Mouse (Mus musculus) intestine, embryonic 16.5 days (tissue): ENCODE results near the gene Prss41. TPM values are rescaled to one million over a fixed set of nuclear protein-coding genes. Genes with fewer than 3 reads are reported as not detected.
"Not testable (repeated sequence)": the region's sequence is repeated elsewhere in the genome, so short reads cannot be mapped to it uniquely, and the experiment has no call there.

Source experiments
- ATAC-seq: fragments of 200-750 bp; cut with Nextera tagmentation; 2 replicates; pipeline ENCODE4 v1.8.0; 2017; ENCODE audit warnings: moderate TSS enrichment, moderate library complexity
- H3K27ac ChIP-seq: fragments of 300-500 bp; sonication (generic); 2 replicates; pipeline ENCODE4 v1.5.1; 2014; ENCODE audit warnings: mild to moderate bottlenecking, low read length
- H3K27me3 ChIP-seq: fragments of 300-500 bp; sonication (generic); replicated peaks from 2 replicates; pipeline ENCODE4 v1.6.1; 2014; ENCODE audit warnings: low read length, control low read depth, mixed read lengths; ENCODE audit not compliant: control insufficient read depth, insufficient read depth
- H3K36me3 ChIP-seq: fragments of 300-500 bp; sonication (generic); 2 replicates; pipeline ENCODE4 v1.6.1; 2014; ENCODE audit warnings: low read length, control low read depth; ENCODE audit not compliant: control insufficient read depth, insufficient read depth
- H3K4me1 ChIP-seq: fragments of 300-500 bp; sonication (generic); 2 replicates; pipeline ENCODE4 v1.6.1; 2014; ENCODE audit warnings: low read length, control low read depth, mixed read lengths; ENCODE audit not compliant: control insufficient read depth, insufficient read depth
- H3K4me2 ChIP-seq: fragments of 300-500 bp; sonication (generic); 2 replicates; pipeline ENCODE4 v1.6.1; 2014; ENCODE audit warnings: low read depth, low read length, control low read depth
- H3K4me3 ChIP-seq: fragments of 300-500 bp; sonication (generic); 2 replicates; pipeline ENCODE4 v1.5.1; 2014; ENCODE audit warnings: mild to moderate bottlenecking, low read length
- H3K9ac ChIP-seq: fragments of 300-500 bp; sonication (generic); 2 replicates; pipeline ENCODE4 v1.6.1; 2014; ENCODE audit warnings: low read depth, low read length
- H3K9me3 ChIP-seq: fragments of 300-500 bp; sonication (generic); 2 replicates; pipeline ENCODE4 v1.6.1; 2016; ENCODE audit warnings: low read length, control low read depth; ENCODE audit not compliant: control insufficient read depth
- WGBS: fragments of 180-500 bp; shearing (Covaris S2); extraction: QIAGEN DNeasy Blood & Tissue Kit; methylation state at CpG from one replicate; pipeline ENCODE4 v1.1.7; 2014; 5-methylcytosine and 5-hydroxymethylcytosine counted together
- polyA plus RNA-seq: library from polyadenylated mRNA; unstranded; fragments of >200 nt; fragmentation: Nextera tagmentation; extraction: Ambion mirVana; gene quantifications from 2 replicates; pipeline ENCODE4 v1.2.1, GENCODE M21; 2015

Gene Prss41
- 2.7 and 3.4 TPM in 2 replicates for polyA plus RNA-seq

DNA sequence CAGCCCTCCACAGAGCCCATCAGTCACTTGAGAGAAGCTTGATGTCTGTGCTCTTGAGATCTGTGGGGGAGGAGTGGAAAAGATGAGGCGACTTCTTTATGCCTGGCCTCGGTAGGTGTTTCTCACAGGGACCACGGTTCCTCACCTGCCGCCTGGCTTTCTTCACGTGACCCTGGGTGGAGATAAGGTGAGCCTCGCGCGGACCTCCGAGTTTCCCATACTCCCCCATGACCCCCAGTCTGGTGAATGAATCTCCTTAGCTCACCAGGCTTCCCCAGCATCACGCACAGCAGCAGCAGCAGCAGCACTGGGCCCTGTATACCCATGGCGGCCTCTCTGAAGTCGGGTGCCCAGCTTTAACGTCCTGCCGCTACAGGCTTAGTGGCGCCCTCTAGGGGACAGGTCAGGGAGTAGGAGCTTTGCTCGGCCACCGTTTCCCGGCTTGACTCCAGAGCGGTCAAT, at the start of gene Prss41, which contains the start of gene Prss32:
Prss41 (minus strand) TSS at position 361 of the 462 bp plus-strand sequence.
Prss32 (plus strand) TSS at position 44 of the 462 bp plus-strand sequence.
- ATAC-seq = peak; percentile 47
- Histone ChIP-seq H3K4me3 (peak within 1 kb of the TSS; percentile 26), H3K4me2 (peak within 1 kb of the TSS; percentile 49), H3K27me3 (no peaks in the 10 kb centered on the region), H3K9me3 (no peaks in the 10 kb centered on the region), H3K4me1 (no peaks in the 10 kb centered on the region; the same call in 1 of the 2 replicates), H3K36me3 (no peaks in the 10 kb centered on the region), H3K27ac (no peak within 1 kb of the TSS), H3K9ac (peak within 1 kb of the TSS; percentile 29; the same call in 1 of the 2 replicates)
- 14% methylated on average over 19 of the region's 19 CpGs for WGBS

DNA sequence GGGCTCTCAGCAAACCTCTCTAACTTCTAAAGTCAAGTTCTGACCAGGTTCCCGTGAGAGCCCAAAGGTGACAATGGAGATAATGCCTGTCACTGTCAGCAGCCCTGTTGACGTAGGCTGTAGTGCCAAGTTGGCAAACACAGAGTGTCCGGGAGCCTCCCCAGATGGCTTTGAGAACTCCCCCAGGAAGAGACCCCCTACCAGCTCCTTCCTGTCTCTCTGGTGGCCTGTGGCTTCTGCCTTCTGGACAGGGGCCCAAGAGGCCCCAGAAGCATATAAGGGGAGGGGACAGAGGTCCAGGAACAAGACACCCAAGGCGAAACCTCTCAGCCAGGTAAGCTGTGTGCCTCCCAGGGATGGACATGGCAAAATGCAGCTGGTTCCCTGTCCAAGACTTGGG, 36.6 kb upstream of the Prss41 start, which contains the start of the genes Dcpp1 and Dcpp2:
Dcpp1 (plus strand) TSS at position 301 of the 400 bp plus-strand sequence.
Dcpp2 (plus strand) TSS at position 305 of the 400 bp plus-strand sequence.
- H3K9ac ChIP-seq, H3K9me3 ChIP-seq, H3K36me3 ChIP-seq, H3K4me2 ChIP-seq, H3K4me1 ChIP-seq, H3K27me3 ChIP-seq, ATAC-seq, H3K4me3 ChIP-seq, H3K27ac ChIP-seq: not testable (repeated sequence)
- 73% methylated on average over 4 of the region's 4 CpGs for WGBS

DNA sequence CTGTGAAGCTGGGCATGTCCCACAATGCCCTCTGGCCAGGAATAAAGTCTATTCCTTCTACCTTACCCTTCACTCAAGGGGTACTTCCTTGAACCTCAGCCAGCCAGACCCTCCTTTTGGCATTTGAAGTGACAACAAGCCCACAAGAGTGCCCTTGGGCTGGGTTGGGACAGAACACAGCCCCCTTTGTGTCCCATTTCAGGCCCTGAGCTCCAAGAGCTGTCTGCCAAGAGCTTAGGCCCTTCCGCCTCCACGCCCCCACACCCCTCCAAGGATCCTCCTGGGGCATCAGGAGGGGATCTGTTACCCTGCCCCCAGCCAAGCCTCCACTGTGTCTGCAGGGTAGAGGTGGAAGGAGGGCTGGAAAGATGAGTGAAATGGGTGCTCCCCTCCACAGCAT, 33.2 kb upstream of the Prss41 start:
- 72% methylated on average over 2 of the region's 2 CpGs for WGBS
- ATAC-seq = no peak
- H3K4me2 ChIP-seq = no peak overlapping the region
- peaks cover 3% of the 10 kb centered on the region; the same call in 1 of the 2 replicates for H3K4me1 ChIP-seq
- H3K4me3 ChIP-seq = no peak overlapping the region
- no peaks in the 10 kb centered on the region for H3K27me3 ChIP-seq
- H3K9me3 ChIP-seq = no peaks in the 10 kb centered on the region
- no peaks in the 10 kb centered on the region for H3K36me3 ChIP-seq
- no peak overlapping the region for H3K9ac ChIP-seq
- no peak overlapping the region for H3K27ac ChIP-seq

DNA sequence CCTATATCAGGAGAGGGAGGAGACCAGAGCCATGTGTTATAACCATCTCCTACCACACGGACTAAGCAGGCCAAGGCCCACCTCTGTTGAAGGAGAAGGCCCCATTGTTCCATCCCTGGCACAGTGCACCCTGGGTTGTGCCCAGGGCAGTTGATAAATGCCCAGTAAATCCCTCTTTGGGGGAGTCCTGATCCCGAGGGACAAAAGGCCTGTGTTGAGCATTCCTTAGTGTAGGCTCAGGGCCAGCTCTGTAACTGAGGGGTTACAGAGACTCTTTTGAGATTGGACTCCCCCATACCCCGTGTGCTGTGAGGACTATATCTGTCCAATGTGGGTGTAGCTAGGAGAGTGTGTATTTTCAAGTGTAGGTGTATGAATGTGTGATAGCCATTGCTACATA, 32.8 kb upstream of the Prss41 start:
- no peak overlapping the region for H3K9ac ChIP-seq
- no peak overlapping the region for H3K4me3 ChIP-seq
- no peak overlapping the region for H3K27ac ChIP-seq
- H3K27me3 ChIP-seq = no peaks in the 10 kb centered on the region
- H3K4me1 ChIP-seq = peaks cover 3% of the 10 kb centered on the region; the same call in 1 of the 2 replicates
- 63% methylated on average over 3 of the region's 3 CpGs for WGBS
- H3K4me2 ChIP-seq = no peak overlapping the region
- no peaks in the 10 kb centered on the region for H3K36me3 ChIP-seq
- peak; percentile 37; the same call in 1 of the 2 replicates for ATAC-seq
- no peaks in the 10 kb centered on the region for H3K9me3 ChIP-seq

DNA sequence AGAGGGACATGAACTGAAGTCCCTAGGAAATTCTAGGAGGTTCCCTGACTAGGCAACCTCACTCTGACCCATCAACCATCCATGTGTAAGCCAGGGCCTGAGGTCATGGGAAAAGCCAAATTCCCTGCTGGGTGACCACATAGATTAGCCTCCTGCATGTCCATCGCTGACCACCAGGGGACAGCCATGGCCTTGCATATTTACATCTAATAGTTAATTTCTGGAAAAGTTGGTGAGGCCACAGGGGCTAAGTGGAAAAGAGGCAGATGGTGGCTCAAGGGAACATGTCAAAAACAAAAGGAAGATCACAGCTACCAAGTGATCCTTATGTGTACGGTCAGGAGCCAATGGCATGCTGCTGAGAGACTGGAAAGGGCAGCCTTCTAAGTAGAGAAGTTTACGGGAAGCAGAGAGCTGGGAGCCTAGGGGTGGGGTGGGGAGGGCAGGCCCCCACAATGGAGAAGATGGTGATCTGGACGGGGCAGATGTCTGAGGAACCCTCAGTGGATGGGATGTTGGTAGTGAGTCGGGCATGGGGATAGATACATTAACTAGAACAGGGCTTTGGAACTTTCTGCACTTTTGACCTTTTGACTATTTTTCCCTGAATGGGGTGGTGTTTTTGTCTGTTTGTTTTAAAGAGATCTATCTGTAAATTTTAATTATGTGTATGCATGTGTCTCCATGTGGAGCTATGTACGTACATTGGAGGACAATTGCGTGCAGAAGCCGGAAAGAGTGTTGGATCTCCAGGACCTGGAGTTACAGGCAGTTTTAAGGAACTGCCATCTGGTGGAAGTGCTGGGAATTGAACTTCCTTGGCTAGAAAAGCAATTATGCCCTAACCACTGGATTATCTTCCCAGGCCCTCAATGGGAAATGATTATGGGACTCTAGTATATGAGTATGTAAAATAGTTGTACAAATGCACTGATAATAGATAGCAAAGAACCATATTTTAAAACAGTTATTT, 30.2 kb upstream of the Prss41 start:
- H3K9ac ChIP-seq = 0 out of 2 replicates have a peak overlapping the region, but pooled peaks have one; percentile 9
- no peak overlapping the region for H3K4me2 ChIP-seq
- no peaks in the 10 kb centered on the region for H3K36me3 ChIP-seq
- WGBS = 41% methylated on average over 8 of the region's 8 CpGs
- H3K9me3 ChIP-seq = no peaks in the 10 kb centered on the region
- peak; percentile 31 for ATAC-seq
- H3K27ac ChIP-seq = no peak overlapping the region
- H3K4me3 ChIP-seq = no peak overlapping the region
- H3K4me1 ChIP-seq = peaks cover 3% of the 10 kb centered on the region; the same call in 1 of the 2 replicates
- H3K27me3 ChIP-seq = no peaks in the 10 kb centered on the region

DNA sequence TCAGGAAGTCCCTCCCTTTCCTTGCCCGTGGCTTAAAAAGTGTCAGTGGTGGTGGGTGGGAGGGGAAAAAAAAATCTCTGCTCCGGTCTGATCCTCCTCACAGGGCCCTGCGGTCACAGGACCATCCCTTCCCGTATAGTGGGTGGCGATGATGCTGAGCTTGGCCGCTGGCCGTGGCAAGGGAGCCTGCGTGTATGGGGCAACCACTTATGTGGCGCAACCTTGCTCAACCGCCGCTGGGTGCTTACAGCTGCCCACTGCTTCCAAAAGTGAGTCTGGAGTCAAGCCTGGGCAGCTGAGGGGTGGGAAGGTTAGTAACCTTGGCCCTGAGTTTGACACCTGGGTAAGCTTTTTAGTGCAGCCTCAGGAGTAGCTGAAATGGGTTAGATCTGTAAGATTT, 24.5 kb upstream of the Prss41 start:
- no peaks in the 10 kb centered on the region for H3K27me3 ChIP-seq
- H3K36me3 ChIP-seq = no peaks in the 10 kb centered on the region
- H3K4me2 ChIP-seq = no peak overlapping the region
- no peak for ATAC-seq
- H3K4me1 ChIP-seq = no peaks in the 10 kb centered on the region
- WGBS = 92% methylated on average over 11 of the region's 11 CpGs
- H3K4me3 ChIP-seq = no peak overlapping the region
- no peaks in the 10 kb centered on the region; the same call in 1 of the 2 replicates for H3K9me3 ChIP-seq
- H3K27ac ChIP-seq = no peak overlapping the region
- H3K9ac ChIP-seq = no peak overlapping the region

DNA sequence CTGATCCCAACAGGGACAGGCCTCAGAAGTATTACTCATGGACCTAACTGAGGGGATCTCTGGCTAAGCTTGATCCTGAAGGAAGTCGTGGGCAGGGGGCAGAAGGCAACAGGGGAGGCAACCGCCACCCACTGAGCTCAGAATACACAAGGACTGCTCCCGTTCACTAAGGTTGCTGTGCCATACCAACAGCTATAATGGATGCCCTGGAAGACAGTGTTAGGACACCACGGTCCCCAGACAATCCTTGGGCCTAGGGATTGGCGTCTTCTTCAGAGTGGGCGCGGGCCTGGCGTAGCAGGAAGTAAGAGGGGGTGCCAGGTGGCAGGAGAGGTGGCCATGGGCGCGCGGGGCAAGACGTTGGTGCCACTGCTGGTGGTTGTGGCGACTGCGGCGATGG, 23.8 kb upstream of the Prss41 start, which contains the start of gene Prss21:
Prss21 (plus strand) TSS at position 301 of the 400 bp plus-strand sequence.
- no peak for ATAC-seq
- no peaks in the 10 kb centered on the region; the same call in 1 of the 2 replicates for H3K9me3 ChIP-seq
- no peak within 1 kb of the TSS for H3K4me3 ChIP-seq
- no peaks in the 10 kb centered on the region for H3K36me3 ChIP-seq
- no peak within 1 kb of the TSS for H3K27ac ChIP-seq
- no peaks in the 10 kb centered on the region for H3K27me3 ChIP-seq
- H3K9ac ChIP-seq = no peak within 1 kb of the TSS
- WGBS = 89% methylated on average over 15 of the region's 15 CpGs
- H3K4me2 ChIP-seq = no peak within 1 kb of the TSS
- H3K4me1 ChIP-seq = no peaks in the 10 kb centered on the region

DNA sequence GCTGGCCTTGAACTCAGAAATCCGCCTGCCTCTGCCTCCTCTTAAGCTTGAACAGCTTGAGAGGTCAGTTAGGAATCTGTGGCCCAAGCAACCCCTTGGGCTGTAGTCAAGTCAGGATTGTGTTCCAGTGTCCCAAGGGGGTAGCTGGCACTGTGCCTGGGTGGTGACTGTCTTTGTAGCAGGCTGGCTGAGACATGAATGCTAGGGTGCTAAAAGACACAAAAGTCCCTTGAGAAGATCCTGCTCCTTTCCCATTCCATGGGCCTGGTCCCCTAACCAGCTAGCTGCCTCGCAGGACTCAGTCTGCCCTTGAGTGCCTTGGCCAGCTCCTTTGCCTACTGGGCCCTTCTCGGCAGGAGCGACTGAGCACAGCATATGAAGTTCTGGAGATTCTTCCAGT, 19.0 kb upstream of the Prss41 start:
- Histone ChIP-seq H3K4me3 (no peak overlapping the region), H3K4me1 (no peaks in the 10 kb centered on the region), H3K27ac (no peak overlapping the region), H3K36me3 (no peaks in the 10 kb centered on the region), H3K9ac (no peak overlapping the region), H3K27me3 (no peaks in the 10 kb centered on the region), H3K4me2 (no peak overlapping the region), H3K9me3 (no peaks in the 10 kb centered on the region; the same call in 1 of the 2 replicates)
- 89% methylated on average over 4 of the region's 4 CpGs for WGBS
- no peak for ATAC-seq

DNA sequence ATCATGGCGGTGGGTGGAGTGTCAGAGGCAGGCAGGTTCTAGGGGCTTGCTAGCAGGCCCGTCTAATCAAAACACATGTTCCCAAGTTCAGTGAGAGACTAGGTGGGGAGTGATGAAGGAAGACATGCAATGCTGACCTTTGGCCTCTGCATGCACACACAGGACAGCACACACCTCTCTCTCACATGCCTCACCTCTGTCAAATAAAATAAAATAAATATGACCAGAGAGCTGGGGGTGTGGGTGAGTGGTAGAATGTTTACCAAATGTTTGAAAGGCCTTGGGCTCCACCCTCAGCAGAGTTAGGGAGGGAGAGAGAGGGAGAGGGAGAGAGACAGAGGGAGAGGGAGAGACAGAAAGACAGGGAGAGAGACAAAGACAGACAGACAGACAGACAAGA, 13.9 kb upstream of the Prss41 start:
- Histone ChIP-seq H3K9ac (no peak overlapping the region), H3K27me3 (no peaks in the 10 kb centered on the region), H3K4me3 (no peak overlapping the region), H3K4me1 (0 out of 2 replicates have a peak, but pooled peaks cover 2% of the 10 kb centered on the region), H3K4me2 (no peak overlapping the region), H3K27ac (no peak overlapping the region), H3K9me3 (no peaks in the 10 kb centered on the region), H3K36me3 (no peaks in the 10 kb centered on the region)
- ATAC-seq = peak; percentile 63; the same call in 1 of the 2 replicates
- 49% methylated on average over 2 of the region's 2 CpGs for WGBS
